ENCODE assay signal across 13 mouse cellular contexts in genomic region chr11:90230671-90231070, GRCm38 (mm10). TPM values are rescaled to one million over a fixed set of nuclear protein-coding genes. Genes with fewer than 3 reads are reported as not detected.
A peak's percentile ranks its signal among the peaks of the same experiment; 100 is the strongest.
DNase-seq lines count a peak whose midpoint lies in the region; ATAC-seq and TF ChIP-seq lines count a peak whose summit lies in the region.
"Had no signal": no experiment of that assay in that cellular context is flagged by ENCODE, and none has a peak within 500 bp of the region (broad histone marks: within the 10 kb centered on the region; RNA-seq: fewer than 3 reads in every experiment).

No protein-coding gene starts in this region.

- intact Hi-C loops in heart, postnatal 10 days (cut with DNase I), result loop anchor here (5.0 kb wide), 1 partner anchor 43 kb away; the partner anchor contains the start of gene Gm45716

- TF ChIP-seq CTCF in lung, embryonic 14.5 days (IDR thresholded peaks at IDR 0.05; ENCODE audit: low read depth), result no peak
- TF ChIP-seq CTCF in lung, adult 2 months (IDR thresholded peaks at IDR 0.05; ENCODE audit: insufficient read depth, low read length), result no peak
- TF ChIP-seq CTCF in liver, postnatal 0 days (IDR thresholded peaks at IDR 0.05; ENCODE audit: low read depth), result no peak

- TF ChIP-seq EP300 in liver, postnatal 0 days (IDR thresholded peaks at IDR 0.05; ENCODE audit: low read depth), result no peak

- H3K9me3 ChIP-seq in lung, embryonic 14.5 days (ENCODE audit: low read depth, low read length), result no peaks in the 10 kb centered on the region
- H3K9me3 ChIP-seq in liver, postnatal 0 days (ENCODE audit: low read length), result no peaks in the 10 kb centered on the region
- H3K9me3 ChIP-seq: liver, embryonic 12.5 days; midbrain, embryonic 10.5 days had no signal

- peak overlapping the region; percentile 32; the same call in 1 of the 2 replicates for H3K27ac ChIP-seq in lung, embryonic 14.5 days (ENCODE audit: low read depth)
- H3K27ac ChIP-seq in liver, postnatal 0 days (ENCODE audit: low read depth), result no peak overlapping the region
- H3K27ac ChIP-seq: left cerebral cortex, adult 2 months; liver, embryonic 12.5 days; midbrain, embryonic 10.5 days had no signal

- H3K36me3 ChIP-seq in lung, embryonic 14.5 days (ENCODE audit: insufficient read depth), result no peaks in the 10 kb centered on the region
- no peaks in the 10 kb centered on the region for H3K36me3 ChIP-seq in liver, postnatal 0 days (replicated peaks; ENCODE audit: insufficient read depth, low read length)
- H3K36me3 ChIP-seq: liver, embryonic 12.5 days; midbrain, embryonic 10.5 days had no signal

- no peaks in the 10 kb centered on the region for H3K4me1 ChIP-seq in lung, embryonic 14.5 days (ENCODE audit: insufficient read depth)
- H3K4me1 ChIP-seq in lung, adult 2 months (ENCODE audit: control insufficient read depth, insufficient read depth, low read length), result peaks cover 16% of the 10 kb centered on the region
- H3K4me1 ChIP-seq in liver, postnatal 0 days (ENCODE audit: insufficient read depth), result peaks cover 23% of the 10 kb centered on the region

- no peak overlapping the region for H3K4me3 ChIP-seq in lung, embryonic 14.5 days (ENCODE audit: low read depth, low read length)
- no peak overlapping the region for H3K4me3 ChIP-seq in lung, adult 2 months (replicated peaks; ENCODE audit: extremely low read depth, low read depth, low read length)
- no peak overlapping the region for H3K4me3 ChIP-seq in liver, postnatal 0 days (ENCODE audit: low read depth, low read length)
- H3K4me3 ChIP-seq: left cerebral cortex, adult 2 months; liver, embryonic 12.5 days; midbrain, embryonic 10.5 days had no signal

- no peak overlapping the region for H3K4me2 ChIP-seq in lung, embryonic 14.5 days
- H3K4me2 ChIP-seq in liver, postnatal 0 days (ENCODE audit: low read depth, low read length), result no peak overlapping the region
- H3K4me2 ChIP-seq: liver, embryonic 12.5 days had no signal

- H3K9ac ChIP-seq in lung, embryonic 14.5 days, result no peak overlapping the region
- no peak overlapping the region for H3K9ac ChIP-seq in liver, postnatal 0 days (replicated peaks)
- H3K9ac ChIP-seq: liver, embryonic 12.5 days had no signal

- no peaks in the 10 kb centered on the region for H3K27me3 ChIP-seq in lung, embryonic 14.5 days (ENCODE audit: insufficient read depth, low read length)
- no peaks in the 10 kb centered on the region for H3K27me3 ChIP-seq in liver, postnatal 0 days (ENCODE audit: insufficient read depth, low read length)
- H3K27me3 ChIP-seq: liver, embryonic 12.5 days had no signal

- no peak for TF ChIP-seq POLR2A in lung, adult 2 months (IDR thresholded peaks at IDR 0.05; ENCODE audit: borderline replicate concordance, extremely low read depth, low read depth, low read length)

- 45% methylated on average over 2 of the region's 2 CpGs for WGBS in lung, embryonic 14.5 days
- 24% methylated on average over 2 of the region's 2 CpGs for WGBS in lung, adult 2 months
- WGBS in liver, postnatal 0 days (ENCODE audit: insufficient replicate concordance), result 58% methylated on average over 2 of the region's 2 CpGs

- peak; percentile 65 for ATAC-seq in lung, embryonic 14.5 days (ENCODE audit: insufficient read depth)
- no peak for ATAC-seq in erythroblast, adult 5-6 weeks (replicated peaks; ENCODE audit: low FRiP score, poor library complexity, severe bottlenecking)
- ATAC-seq in liver, postnatal 0 days, result no peak
- ATAC-seq: forebrain, embryonic 14.5 days; liver, embryonic 12.5 days had no signal

- DNase-seq in heart, adult 8-10 months (ENCODE audit: low spot score), result peak; percentile 42
- no peak for DNase-seq in heart, postnatal 10 days
- DNase-seq in lung, embryonic 14.5 days, result peak; percentile 66
- DNase-seq in lung, adult 2 months, result no peak
- peak; percentile 39 to 60 for DNase-seq in kidney, postnatal 25 days
- DNase-seq in liver, postnatal 0 days, result no peak
- no peak for DNase-seq in ovary, adult 18-20 months (ENCODE audit: low spot score)
- DNase-seq: thymus, postnatal 25 days had no signal

RNA-seq across cellular contexts. Expression of gene Mmd, which starts 18.6 kb away (rescaled TPM):
- total RNA-seq in heart, adult 8-10 months (2022), result 10 to 100 TPM; 23.7 to 34.1 (median 28.2) TPM
- total RNA-seq in heart, postnatal 10 days (2021), result 10 to 100 TPM; 43.2 to 63.5 TPM
- 31.5 and 33.9 TPM in 2 replicates for polyA plus RNA-seq in lung, embryonic 14.5 days (2014; fragmentation: Nextera tagmentation; extraction: Ambion mirVana)
- 29.4 and 37.9 TPM in 2 replicates for polyA plus RNA-seq in lung, adult 2 months (2012; rRNA removed)
- 5.6 and 6.7 TPM in 2 replicates for total RNA-seq in erythroblast, adult 5-6 weeks (2015; ENCODE audit: low replicate concordance)
- 1.8 and 2.6 TPM in 2 replicates for total RNA-seq in erythroblast, adult 5-6 weeks (2017; ENCODE audit: low replicate concordance)
- polyA plus RNA-seq in liver, postnatal 0 days (2015; fragmentation: Nextera tagmentation; extraction: Ambion mirVana), result 51.1 and 54.4 TPM in 2 replicates

RNA-seq across cellular contexts. Expression of gene Gm45716, which starts 43.2 kb away (rescaled TPM):
- total RNA-seq in heart, adult 8-10 months (2022), result 1 to 10 TPM; 5.7 to 7.4 (median 7.1) TPM
- total RNA-seq in heart, postnatal 10 days (2021), result 10 to 100 TPM; 22.4 to 23.2 TPM
- 7.3 and 10.6 TPM in 2 replicates for polyA plus RNA-seq in lung, embryonic 14.5 days (2014; fragmentation: Nextera tagmentation; extraction: Ambion mirVana)
- polyA plus RNA-seq in lung, adult 2 months (2012; rRNA removed), result 1.3 and 1.5 TPM in 2 replicates
- 5.8 TPM in 1 of 2 replicates, not detected in the other for total RNA-seq in erythroblast, adult 5-6 weeks (2015; ENCODE audit: low replicate concordance)
- 1.0 and 3.5 TPM in 2 replicates for total RNA-seq in erythroblast, adult 5-6 weeks (2017; ENCODE audit: low replicate concordance)
- 48.7 and 56.5 TPM in 2 replicates for polyA plus RNA-seq in liver, postnatal 0 days (2015; fragmentation: Nextera tagmentation; extraction: Ambion mirVana)

Comparison
In these comparisons a context has a peak if more than half of its experiments do, and no peak if none do; other contexts are left out.
1. DNase-seq: peak in heart, adult 8-10 months (single experiment), lung, embryonic 14.5 days (single experiment) and kidney, postnatal 25 days (2 of 2); none in heart, postnatal 10 days (0 of 2), lung, adult 2 months (single experiment), liver, postnatal 0 days (single experiment) and ovary, adult 18-20 months (single experiment).